Comparison of ENCODE assay signal across 7 mouse cellular contexts in the genomic region with DNA sequence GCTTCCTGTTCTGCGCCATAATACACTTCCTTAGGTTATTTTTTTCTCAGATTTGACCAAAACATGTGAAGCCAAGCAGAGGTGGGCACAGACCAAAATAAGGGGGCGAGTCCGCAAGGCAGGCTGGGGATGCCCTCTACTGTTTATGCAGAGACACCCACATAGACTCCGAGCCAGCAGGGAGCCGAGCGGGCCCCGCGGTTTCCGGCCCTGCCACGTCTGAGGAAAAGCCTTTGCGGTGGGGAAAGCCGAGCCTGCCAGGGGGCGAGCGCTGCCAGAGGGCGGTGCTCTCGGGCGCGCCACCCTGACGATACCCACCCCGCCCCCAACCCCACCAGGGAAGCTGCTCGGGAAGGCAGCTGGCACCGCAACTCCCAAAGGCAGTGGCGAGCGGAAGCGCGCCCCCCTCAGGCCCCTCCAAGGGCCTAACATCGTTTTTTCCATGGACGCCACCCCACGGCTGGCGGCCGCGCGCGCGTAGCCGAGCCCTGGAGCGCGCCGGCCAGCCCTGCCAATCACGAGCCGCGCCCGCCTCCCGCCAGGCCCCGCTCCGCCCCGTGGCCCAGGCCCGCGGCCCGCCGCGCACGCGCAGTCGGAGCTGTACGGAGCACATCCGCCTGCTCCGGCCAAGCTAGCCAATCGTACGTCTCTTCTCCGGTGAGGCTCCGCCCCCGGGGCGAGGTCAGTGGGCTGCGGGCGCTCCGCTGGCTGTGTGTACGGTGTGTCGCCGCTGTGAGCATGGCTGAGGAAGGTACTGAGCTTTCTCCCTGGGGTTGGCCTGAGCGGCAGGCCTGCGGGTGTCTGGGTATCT. TPM values are rescaled to one million over a fixed set of nuclear protein-coding genes. Genes with fewer than 3 reads are reported as not detected.
DNase-seq lines count a peak whose midpoint lies in the region; ATAC-seq lines count a peak whose summit lies in the region.

A gene (plus strand): TSS at position 612 of the 811 bp plus-strand sequence.

- intact Hi-C loops in left cerebral cortex, postnatal 36 days (cut with DNase I): loop anchor here (1.0 to 5.0 kb wide), 5 partner anchors 52 to 224 kb away; a partner anchor contains a TSS

- DNase-seq in adrenal gland, adult 8-10 months: peak; percentile 98
- peak; percentile 99 for DNase-seq in embryo, embryonic 9.5 days (ENCODE audit: extremely low spot score)
- peak; percentile 99 for DNase-seq in gastrocnemius, postnatal 4 days (ENCODE audit: low spot score in 2 of 2)
- peak; percentile 99 to 100 for DNase-seq in left cerebral cortex, postnatal 36 days (ENCODE audit: low spot score in 2 of 2)
- DNase-seq in midbrain, embryonic 11.5 days (ENCODE audit: low spot score, missing footprints): peak; percentile 100
- peak; percentile 98 for DNase-seq in skeletal muscle tissue, adult 2 months (ENCODE audit: low read depth, low spot score)

- peak within 1 kb of the TSS; percentile 89 for H3K4me3 ChIP-seq in intestine, embryonic 16.5 days (ENCODE audit: low read length)
- peak within 1 kb of the TSS; percentile 73 for H3K4me3 ChIP-seq in midbrain, embryonic 11.5 days (ENCODE audit: low read depth, low read length)

- H3K27me3 ChIP-seq in intestine, embryonic 16.5 days (replicated peaks; ENCODE audit: control insufficient read depth, insufficient read depth, low read length): no peaks in the 10 kb centered on the region
- H3K27me3 ChIP-seq in midbrain, embryonic 11.5 days (ENCODE audit: control insufficient read depth, insufficient read depth, low read length): no peaks in the 10 kb centered on the region

- H3K4me2 ChIP-seq in intestine, embryonic 16.5 days (ENCODE audit: low read depth, low read length): peak within 1 kb of the TSS; percentile 77
- peak within 1 kb of the TSS; percentile 53 for H3K4me2 ChIP-seq in midbrain, embryonic 11.5 days

- peaks cover 17% of the 10 kb centered on the region; the same call in 1 of the 2 replicates for H3K36me3 ChIP-seq in intestine, embryonic 16.5 days (ENCODE audit: control insufficient read depth, insufficient read depth, low read length)
- peaks cover 14% of the 10 kb centered on the region; the same call in 1 of the 2 replicates for H3K36me3 ChIP-seq in midbrain, embryonic 11.5 days (ENCODE audit: control insufficient read depth, insufficient read depth, low read length)

- no peaks in the 10 kb centered on the region for H3K9me3 ChIP-seq in intestine, embryonic 16.5 days (ENCODE audit: control insufficient read depth, low read length)
- H3K9me3 ChIP-seq in midbrain, embryonic 11.5 days (ENCODE audit: control insufficient read depth, low read length): no peaks in the 10 kb centered on the region

- H3K4me1 ChIP-seq in intestine, embryonic 16.5 days (ENCODE audit: control insufficient read depth, insufficient read depth, low read length): peaks cover 6% of the 10 kb centered on the region; the same call in 1 of the 2 replicates
- peaks cover 5% of the 10 kb centered on the region; the same call in 1 of the 2 replicates for H3K4me1 ChIP-seq in midbrain, embryonic 11.5 days (ENCODE audit: control insufficient read depth, insufficient read depth, low read length)

- H3K9ac ChIP-seq in intestine, embryonic 16.5 days (ENCODE audit: low read depth, low read length): peak within 1 kb of the TSS; percentile 89
- peak within 1 kb of the TSS; percentile 77 for H3K9ac ChIP-seq in midbrain, embryonic 11.5 days (ENCODE audit: low read length)

- WGBS in intestine, embryonic 16.5 days: under 1% methylated on average over 68 of the region's 72 CpGs
- WGBS in midbrain, embryonic 11.5 days: under 1% methylated on average over 70 of the region's 72 CpGs

- peak within 1 kb of the TSS; percentile 98 for H3K27ac ChIP-seq in intestine, embryonic 16.5 days (ENCODE audit: low read length)
- peak within 1 kb of the TSS; percentile 90 for H3K27ac ChIP-seq in midbrain, embryonic 11.5 days (ENCODE audit: low read depth, low read length)

- peak; percentile 97 for ATAC-seq in intestine, embryonic 16.5 days
- ATAC-seq in midbrain, embryonic 11.5 days (ENCODE audit: low FRiP score): peak; percentile 98

RNA-seq across cellular contexts. Expression of the gene that starts here (rescaled TPM):
- 10 to 100 TPM; 73.4 to 86.9 (median 77.6) TPM for total RNA-seq in adrenal gland, adult 8-10 months (2022)
- 100 to 1,000 TPM; 116 to 127 TPM for total RNA-seq in gastrocnemius, postnatal 4 days (2021)
- polyA plus RNA-seq in intestine, embryonic 16.5 days (2015; fragmentation: Nextera tagmentation; extraction: Ambion mirVana): 187 and 188 TPM in 2 replicates
- total RNA-seq in left cerebral cortex, postnatal 36 days (2021): 10 to 100 TPM; 83.9 to 90.7 TPM
- polyA plus RNA-seq in midbrain, embryonic 11.5 days (2014; fragmentation: Nextera tagmentation; extraction: Ambion mirVana): 330 and 344 TPM in 2 replicates

Comparison
In these comparisons a context has a peak if more than half of its experiments do, and no peak if none do; other contexts are left out.
1. Peak in every context shown above with its lines: DNase-seq, ATAC-seq, H3K4me3 ChIP-seq and H3K27ac ChIP-seq.